Mouse (Mus musculus) midbrain, embryonic 11.5 days (tissue): ENCODE data around the gene Tmem260. TPM values are rescaled to one million over a fixed set of nuclear protein-coding genes. Genes with fewer than 3 reads are reported as not detected.
A peak's percentile ranks its signal among the peaks of the same experiment; 100 is the strongest.

ENCODE experiments used
- ATAC-seq: fragments of 200-750 bp; cut with Nextera tagmentation; 2 replicates; pipeline ENCODE4 v1.8.0; 2017; ENCODE audit warnings: moderate TSS enrichment, moderate library complexity; ENCODE audit not compliant: low FRiP score
- DNase-seq: peaks from one replicate; pipeline ENCODE4 v3.0.0; 2015; ENCODE audit warnings: low spot score; ENCODE audit errors: missing footprints
- H3K27ac ChIP-seq: fragments of 300-500 bp; sonication (generic); 2 replicates; pipeline ENCODE4 v1.5.1; 2014; ENCODE audit warnings: low read depth, low read length
- H3K27me3 ChIP-seq: fragments of 300-500 bp; sonication (generic); 2 replicates; pipeline ENCODE4 v1.6.1; 2014; ENCODE audit warnings: mild to moderate bottlenecking, low read length, moderate library complexity, mixed read lengths; ENCODE audit not compliant: control insufficient read depth, insufficient read depth
- H3K36me3 ChIP-seq: fragments of 300-500 bp; sonication (generic); 2 replicates; pipeline ENCODE4 v1.6.1; 2014; ENCODE audit warnings: mild to moderate bottlenecking, low read length, moderate library complexity, mixed read lengths; ENCODE audit not compliant: control insufficient read depth, insufficient read depth
- H3K4me1 ChIP-seq: fragments of 300-500 bp; sonication (generic); 2 replicates; pipeline ENCODE4 v1.6.1; 2014; ENCODE audit warnings: low read length; ENCODE audit not compliant: control insufficient read depth, insufficient read depth
- H3K4me2 ChIP-seq: fragments of 300-500 bp; sonication (generic); 2 replicates; pipeline ENCODE4 v1.6.1; 2014; ENCODE audit warnings: mild to moderate bottlenecking, moderate library complexity
- H3K4me3 ChIP-seq: fragments of 300-500 bp; sonication (generic); 2 replicates; pipeline ENCODE4 v1.5.1; 2014; ENCODE audit warnings: low read depth, low read length
- H3K9ac ChIP-seq: fragments of 300-500 bp; sonication (generic); 2 replicates; pipeline ENCODE4 v1.6.1; 2014; ENCODE audit warnings: low read length
- H3K9me3 ChIP-seq: fragments of 300-500 bp; sonication (generic); 2 replicates; pipeline ENCODE4 v1.6.1; 2016; ENCODE audit warnings: low read length; ENCODE audit not compliant: control insufficient read depth
- WGBS: fragments of 180-500 bp; shearing (Covaris S2); extraction: QIAGEN DNeasy Blood & Tissue Kit; methylation state at CpG from one replicate; pipeline ENCODE4 v1.1.7; 2014; 5-methylcytosine and 5-hydroxymethylcytosine counted together
- polyA plus RNA-seq: library from polyadenylated mRNA; unstranded; fragments of >200 nt; fragmentation: Nextera tagmentation; extraction: Ambion mirVana; gene quantifications from 2 replicates; pipeline ENCODE4 v1.2.1, GENCODE M21; 2014

Tmem260 gene
- polyA plus RNA-seq, 1 experiment from 2014 or later: 25.2 TPM

- peaks cover 28% of the 10 kb centered on the region for H3K27me3 ChIP-seq
These were observed 69.6 kb downstream of the Tmem260 start for GRCm38 (mm10) chr14:48515538-48515937.

GRCm38 (mm10) chr14:48523361-48523760, 77.4 kb downstream of the Tmem260 start:
- no peak for DNase-seq
- Histone ChIP-seq H3K27ac (no peak overlapping the region), H3K36me3 (no peaks in the 10 kb centered on the region), H3K9ac (no peak overlapping the region), H3K4me3 (no peak overlapping the region), H3K4me2 (no peak overlapping the region), H3K4me1 (no peaks in the 10 kb centered on the region), H3K9me3 (no peaks in the 10 kb centered on the region), H3K27me3 (peaks cover 4% of the 10 kb centered on the region; the same call in 1 of the 2 replicates)
- WGBS: 17% methylated on average over 1 of the region's 1 CpGs
- ATAC-seq: no peak

More at GRCm38 (mm10) chr14:48515538-48515937, 69.6 kb downstream of the Tmem260 start:
- ATAC-seq (no peak), DNase-seq (peak; percentile 90)
- H3K9me3 ChIP-seq: no peaks in the 10 kb centered on the region
- no peak overlapping the region for H3K4me3 ChIP-seq
- H3K4me2 ChIP-seq: no peak overlapping the region
- 25% methylated on average over 8 of the region's 8 CpGs for WGBS
- no peak overlapping the region for H3K27ac ChIP-seq
- H3K4me1 ChIP-seq: peaks cover 35% of the 10 kb centered on the region
- H3K9ac ChIP-seq: no peak overlapping the region
- H3K36me3 ChIP-seq: no peaks in the 10 kb centered on the region

- 0 out of 2 replicates have a peak, but pooled peaks have one; percentile 40 for ATAC-seq
- no peaks in the 10 kb centered on the region for H3K4me1 ChIP-seq
- no peaks in the 10 kb centered on the region for H3K36me3 ChIP-seq
- no peaks in the 10 kb centered on the region for H3K9me3 ChIP-seq
- no peak overlapping the region for H3K4me3 ChIP-seq
- no peak overlapping the region for H3K4me2 ChIP-seq
- H3K9ac ChIP-seq: no peak overlapping the region
- WGBS: 49% methylated on average over 9 of the region's 9 CpGs
- no peaks in the 10 kb centered on the region; the same call in 1 of the 2 replicates for H3K27me3 ChIP-seq
- no peak overlapping the region for H3K27ac ChIP-seq
- DNase-seq: peak; percentile 92
These were observed 78.2 kb downstream of the Tmem260 start for GRCm38 (mm10) chr14:48524135-48524534.

- no peak for ATAC-seq
- WGBS: 75% methylated on average over 6 of the region's 6 CpGs
These were observed 79.1 kb downstream of the Tmem260 start for GRCm38 (mm10) chr14:48525055-48525454.

GRCm38 (mm10) chr14:48530629-48531028, 84.7 kb downstream of the Tmem260 start:
- H3K27me3 ChIP-seq: no peaks in the 10 kb centered on the region; the same call in 1 of the 2 replicates
- H3K27ac ChIP-seq: no peak overlapping the region
- no peaks in the 10 kb centered on the region for H3K36me3 ChIP-seq
- DNase-seq (no peak), ATAC-seq (no peak)
- H3K4me1 ChIP-seq: no peaks in the 10 kb centered on the region
- H3K4me3 ChIP-seq: no peak overlapping the region
- H3K9ac ChIP-seq: no peak overlapping the region
- no peak overlapping the region for H3K4me2 ChIP-seq
- no peaks in the 10 kb centered on the region for H3K9me3 ChIP-seq
- 77% methylated on average over 10 of the region's 10 CpGs for WGBS

More at GRCm38 (mm10) chr14:48525055-48525454, 79.1 kb downstream of the Tmem260 start:
- Histone ChIP-seq H3K9me3 (no peaks in the 10 kb centered on the region), H3K27ac (no peak overlapping the region), H3K4me3 (no peak overlapping the region), H3K27me3 (no peaks in the 10 kb centered on the region; the same call in 1 of the 2 replicates), H3K4me2 (no peak overlapping the region), H3K9ac (no peak overlapping the region), H3K36me3 (no peaks in the 10 kb centered on the region), H3K4me1 (no peaks in the 10 kb centered on the region)
- no peak for DNase-seq

GRCm38 (mm10) chr14:48537795-48538766, 92.2 kb downstream of the Tmem260 start:
- ATAC-seq (peak; percentile 35; the same call in 1 of the 2 replicates), DNase-seq (no peak)
- WGBS: 49% methylated on average over 14 of the region's 14 CpGs
- H3K27ac ChIP-seq: no peak overlapping the region
- H3K9ac ChIP-seq: 0 out of 2 replicates have a peak overlapping the region, but pooled peaks have one; percentile 3
- H3K4me2 ChIP-seq: no peak overlapping the region
- no peaks in the 10 kb centered on the region for H3K36me3 ChIP-seq
- peaks cover 5% of the 10 kb centered on the region; the same call in 1 of the 2 replicates for H3K27me3 ChIP-seq
- no peak overlapping the region for H3K4me3 ChIP-seq
- peaks cover 22% of the 10 kb centered on the region for H3K4me1 ChIP-seq
- no peaks in the 10 kb centered on the region for H3K9me3 ChIP-seq

- no peak overlapping the region for H3K4me3 ChIP-seq
These were observed 99.2 kb downstream of the Tmem260 start for GRCm38 (mm10) chr14:48545166-48545565.

GRCm38 (mm10) chr14:48546009-48546408, 100.1 kb downstream of the Tmem260 start:
- H3K36me3 ChIP-seq: no peaks in the 10 kb centered on the region
- ATAC-seq: no peak
- no peaks in the 10 kb centered on the region; the same call in 1 of the 2 replicates for H3K27me3 ChIP-seq
- H3K4me2 ChIP-seq: no peak overlapping the region
- no peak overlapping the region for H3K9ac ChIP-seq
- no peaks in the 10 kb centered on the region for H3K9me3 ChIP-seq
- WGBS: 93% methylated on average over 3 of the region's 3 CpGs
- no peak overlapping the region for H3K27ac ChIP-seq
- H3K4me3 ChIP-seq: no peak overlapping the region
- DNase-seq: no peak
- H3K4me1 ChIP-seq: peaks cover 12% of the 10 kb centered on the region

More at GRCm38 (mm10) chr14:48545166-48545565, 99.2 kb downstream of the Tmem260 start:
- peaks cover 15% of the 10 kb centered on the region for H3K4me1 ChIP-seq
- H3K27me3 ChIP-seq: no peaks in the 10 kb centered on the region; the same call in 1 of the 2 replicates
- H3K4me2 ChIP-seq: no peak overlapping the region
- no peak overlapping the region for H3K9ac ChIP-seq
- H3K9me3 ChIP-seq: no peaks in the 10 kb centered on the region
- H3K36me3 ChIP-seq: no peaks in the 10 kb centered on the region
- ATAC-seq (no peak), DNase-seq (no peak)
- WGBS: 64% methylated on average over 10 of the region's 10 CpGs
- no peak overlapping the region for H3K27ac ChIP-seq

- Histone ChIP-seq H3K4me1 (no peaks in the 10 kb centered on the region), H3K27ac (no peak overlapping the region), H3K9me3 (no peaks in the 10 kb centered on the region), H3K4me3 (no peak overlapping the region), H3K4me2 (no peak overlapping the region), H3K9ac (no peak overlapping the region), H3K36me3 (no peaks in the 10 kb centered on the region), H3K27me3 (no peaks in the 10 kb centered on the region)
- WGBS: 86% methylated on average over 7 of the region's 7 CpGs
- no peak for DNase-seq
- no peak for ATAC-seq
These were observed 103.8 kb downstream of the Tmem260 start for GRCm38 (mm10) chr14:48549703-48550102.
